Mouse (Mus musculus) erythroblast, embryonic 14.5 days (primary cell): Measurements from ENCODE around the gene Cacnb2. TPM values are rescaled to one million over a fixed set of nuclear protein-coding genes. Genes with fewer than 3 reads are reported as not detected.

Source experiments
- H3K27me3 ChIP-seq: 2 replicates; pipeline ENCODE4 v1.6.1; 2012; ENCODE audit warnings: inconsistent platforms; ENCODE audit not compliant: control insufficient read depth
- H3K36me3 ChIP-seq: 2 replicates; pipeline ENCODE4 v1.6.1; 2012; ENCODE audit warnings: mild to moderate bottlenecking, inconsistent platforms; ENCODE audit not compliant: control insufficient read depth
- H3K4me1 ChIP-seq: 2 replicates; pipeline ENCODE4 v1.6.1; 2012; ENCODE audit warnings: inconsistent platforms; ENCODE audit not compliant: control insufficient read depth
- H3K4me3 ChIP-seq: replicated peaks from 2 replicates; pipeline ENCODE3; 2012; ENCODE audit warnings: moderate library complexity, mild to moderate bottlenecking, inconsistent platforms
- H3K9me3 ChIP-seq: 2 replicates; pipeline ENCODE4 v1.6.1; 2012; ENCODE audit warnings: low read length, inconsistent platforms, mixed read lengths; ENCODE audit not compliant: control insufficient read depth
- GATA1 ChIP-seq: IDR thresholded peaks from 2 replicates; pipeline ENCODE4 v1.6.1; 2012; ENCODE audit warnings: low read length, inconsistent platforms, mixed read lengths
- TAL1 ChIP-seq: IDR thresholded peaks from 3 replicates; pipeline ENCODE4 v1.6.1; 2012; ENCODE audit warnings: low read length, inconsistent platforms, mixed read lengths
- polyA plus RNA-seq: library from polyadenylated mRNA; stranded (reverse); fragments of >175 nt; gene quantifications from 2 replicates; pipeline ENCODE4 v1.2.3, GENCODE M21; 2012

Gene Cacnb2
- polyA plus RNA-seq, 1 experiment, result not detected

GRCm38 (mm10) chr2:14829451-14829850 lies 226.6 kb downstream of the Cacnb2 start:
- H3K27me3 ChIP-seq, result no peaks in the 10 kb centered on the region
- TF ChIP-seq TAL1, result no peak
- no peak overlapping the region for H3K4me3 ChIP-seq
- H3K9me3 ChIP-seq, result no peaks in the 10 kb centered on the region
- no peaks in the 10 kb centered on the region for H3K36me3 ChIP-seq
- no peaks in the 10 kb centered on the region for H3K4me1 ChIP-seq

DNA sequence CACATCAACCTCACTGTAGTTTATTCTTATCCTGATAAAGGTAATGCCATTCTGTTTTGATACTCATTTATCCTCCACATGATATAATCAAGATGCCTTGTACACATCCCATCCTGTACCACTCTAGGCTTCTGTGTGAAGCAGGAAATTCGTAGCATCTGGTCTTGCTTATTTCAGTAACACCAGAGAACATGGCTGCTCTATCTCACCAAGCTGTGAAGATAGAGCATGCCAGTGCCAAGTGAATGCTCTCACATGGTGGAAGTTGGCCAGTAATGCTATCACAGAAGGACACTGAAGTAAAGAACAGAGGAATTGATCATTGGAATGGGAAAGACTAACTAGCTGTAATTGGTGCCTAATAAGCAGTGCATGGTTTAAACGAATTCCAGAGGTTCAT lies 228.4 kb downstream of the Cacnb2 start:
- H3K4me3 ChIP-seq, result no peak overlapping the region
- H3K9me3 ChIP-seq, result no peaks in the 10 kb centered on the region
- no peaks in the 10 kb centered on the region for H3K36me3 ChIP-seq
- no peaks in the 10 kb centered on the region for H3K4me1 ChIP-seq
- no peak for TF ChIP-seq GATA1
- H3K27me3 ChIP-seq, result no peaks in the 10 kb centered on the region

DNA sequence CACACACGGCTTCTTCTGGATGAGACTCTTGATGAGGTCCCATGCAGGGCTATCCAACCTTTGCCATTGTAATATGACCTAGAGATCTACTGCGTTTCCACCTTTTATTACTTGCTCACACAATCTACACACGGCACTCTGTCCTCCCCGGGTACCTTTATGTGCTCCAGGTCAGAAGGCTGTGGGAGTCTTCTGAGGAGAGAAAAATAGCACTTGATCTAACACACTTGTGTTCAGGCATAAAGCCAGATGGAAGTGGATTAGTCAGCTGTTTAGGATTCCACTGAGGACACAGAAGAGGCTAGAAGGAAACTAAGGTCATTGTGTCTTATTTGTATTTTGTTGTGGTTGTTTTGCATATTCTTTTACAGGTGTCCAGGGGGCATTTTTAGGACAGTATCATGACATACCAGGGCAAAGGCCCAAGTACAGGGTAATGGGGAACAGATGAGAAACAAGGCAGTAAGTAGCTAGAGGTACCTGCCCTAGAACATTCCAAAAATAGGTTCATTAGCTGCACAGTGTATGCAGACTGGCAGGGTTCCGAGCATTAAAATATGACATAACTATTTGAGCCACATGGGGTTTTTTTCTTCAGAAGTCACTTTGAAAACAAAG lies 231.9 kb downstream of the Cacnb2 start:
- H3K9me3 ChIP-seq, result no peaks in the 10 kb centered on the region
- H3K4me3 ChIP-seq, result no peak overlapping the region
- no peaks in the 10 kb centered on the region for H3K27me3 ChIP-seq
- no peaks in the 10 kb centered on the region for H3K4me1 ChIP-seq
- TF ChIP-seq GATA1, result no peak
- no peaks in the 10 kb centered on the region for H3K36me3 ChIP-seq

GRCm38 (mm10) chr2:14841272-14841671 lies 238.4 kb downstream of the Cacnb2 start:
- Histone ChIP-seq H3K27me3 (no peaks in the 10 kb centered on the region), H3K4me1 (no peaks in the 10 kb centered on the region), H3K36me3 (no peaks in the 10 kb centered on the region), H3K9me3 (no peaks in the 10 kb centered on the region), H3K4me3 (no peak overlapping the region)
- TF ChIP-seq GATA1 (no peak), TAL1 (no peak)

- Histone ChIP-seq H3K4me1 (no peaks in the 10 kb centered on the region), H3K36me3 (no peaks in the 10 kb centered on the region), H3K27me3 (no peaks in the 10 kb centered on the region), H3K9me3 (no peaks in the 10 kb centered on the region), H3K4me3 (no peak overlapping the region)
- TF ChIP-seq GATA1 (no peak), TAL1 (no peak)
Measured at GRCm38 (mm10) chr2:14846727-14847126, 243.8 kb downstream of the Cacnb2 start.

DNA sequence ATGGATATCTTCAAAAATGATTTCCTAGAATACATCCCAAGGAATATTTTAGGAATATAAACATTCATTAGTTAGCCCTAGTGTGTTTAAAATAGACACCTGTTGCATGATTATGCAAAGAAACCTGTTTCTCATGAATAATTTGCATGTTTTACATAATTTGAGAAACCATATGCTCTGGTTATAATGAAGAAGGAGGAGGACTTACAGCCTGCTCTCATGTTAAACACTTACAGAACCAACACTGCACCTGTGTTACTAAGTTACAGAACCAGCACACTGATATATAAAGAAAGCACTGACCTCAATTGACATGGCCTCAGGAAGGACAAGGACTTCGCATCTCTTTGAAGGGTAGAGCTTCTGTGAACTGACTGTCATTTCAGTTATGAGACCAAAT lies 244.3 kb downstream of the Cacnb2 start:
- Histone ChIP-seq H3K27me3 (no peaks in the 10 kb centered on the region), H3K9me3 (no peaks in the 10 kb centered on the region), H3K36me3 (no peaks in the 10 kb centered on the region), H3K4me1 (no peaks in the 10 kb centered on the region), H3K4me3 (no peak overlapping the region)
- TF ChIP-seq TAL1, result no peak

- Histone ChIP-seq H3K4me3 (no peak overlapping the region), H3K36me3 (no peaks in the 10 kb centered on the region), H3K4me1 (no peaks in the 10 kb centered on the region), H3K27me3 (no peaks in the 10 kb centered on the region), H3K9me3 (no peaks in the 10 kb centered on the region)
- no peak for TF ChIP-seq TAL1
- no peak for TF ChIP-seq GATA1
Measured at GRCm38 (mm10) chr2:14850831-14851230, 247.9 kb downstream of the Cacnb2 start.

- Histone ChIP-seq H3K4me1 (no peaks in the 10 kb centered on the region), H3K27me3 (no peaks in the 10 kb centered on the region), H3K9me3 (no peaks in the 10 kb centered on the region), H3K4me3 (no peak overlapping the region), H3K36me3 (no peaks in the 10 kb centered on the region)
- TF ChIP-seq TAL1, result no peak
- TF ChIP-seq GATA1, result no peak
Measured at GRCm38 (mm10) chr2:14851383-14851782, 248.5 kb downstream of the Cacnb2 start.

- H3K9me3 ChIP-seq, result no peaks in the 10 kb centered on the region
- H3K4me3 ChIP-seq, result no peak overlapping the region
- no peaks in the 10 kb centered on the region for H3K4me1 ChIP-seq
- TF ChIP-seq GATA1, result no peak
- TF ChIP-seq TAL1, result no peak
- H3K27me3 ChIP-seq, result no peaks in the 10 kb centered on the region
- H3K36me3 ChIP-seq, result no peaks in the 10 kb centered on the region
Measured at GRCm38 (mm10) chr2:14854054-14854453, 251.2 kb downstream of the Cacnb2 start.

DNA sequence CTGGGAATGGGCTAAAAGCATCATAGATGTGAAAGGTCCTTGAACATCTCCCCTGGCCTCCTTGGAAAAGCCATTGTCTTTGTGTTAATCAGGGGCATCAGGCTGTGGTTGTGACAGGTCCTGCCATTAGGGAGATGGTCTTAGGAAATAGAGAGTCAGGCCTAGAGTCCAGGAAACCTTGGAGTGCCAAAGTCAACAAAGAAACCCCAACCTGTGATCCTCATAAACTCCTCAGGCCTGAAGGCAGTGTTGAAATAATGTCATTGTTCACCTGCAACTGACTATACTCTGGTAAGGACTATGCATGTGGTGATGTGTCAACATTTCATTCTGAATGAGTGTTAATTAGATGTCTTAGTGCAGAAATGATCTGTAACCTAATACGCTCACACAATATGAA lies 255.4 kb downstream of the Cacnb2 start:
- TF ChIP-seq TAL1 (no peak), GATA1 (no peak)
- Histone ChIP-seq H3K36me3 (no peaks in the 10 kb centered on the region), H3K4me1 (no peaks in the 10 kb centered on the region), H3K9me3 (no peaks in the 10 kb centered on the region), H3K27me3 (no peaks in the 10 kb centered on the region), H3K4me3 (no peak overlapping the region)
